Mouse (Mus musculus) kidney, embryonic 16.5 days (tissue): ENCODE data around the gene Pold3. TPM values are rescaled to one million over a fixed set of nuclear protein-coding genes. Genes with fewer than 3 reads are reported as not detected.
"Not testable (repeated sequence)": the region's sequence is repeated elsewhere in the genome, so short reads cannot be mapped to it uniquely, and the experiment has no call there.

ENCODE experiments used
- ATAC-seq: fragments of 200-750 bp; cut with Nextera tagmentation; 2 replicates; pipeline ENCODE4 v1.8.0; 2017; ENCODE audit warnings: moderate TSS enrichment; ENCODE audit not compliant: low FRiP score, low TSS enrichment
- H3K27ac ChIP-seq: fragments of 300-500 bp; sonication (generic); 2 replicates; pipeline ENCODE4 v1.5.1; 2014; ENCODE audit warnings: low read length
- H3K27me3 ChIP-seq: fragments of 300-500 bp; sonication (generic); 2 replicates; pipeline ENCODE4 v1.6.1; 2014; ENCODE audit warnings: low read length, control low read depth, mixed read lengths; ENCODE audit not compliant: insufficient read depth
- H3K36me3 ChIP-seq: fragments of 300-500 bp; sonication (generic); 2 replicates; pipeline ENCODE4 v1.6.1; 2014; ENCODE audit warnings: low read length, control low read depth, mixed read lengths; ENCODE audit not compliant: insufficient read depth
- H3K4me1 ChIP-seq: fragments of 300-500 bp; sonication (generic); 2 replicates; pipeline ENCODE4 v1.6.1; 2014; ENCODE audit warnings: low read length, control low read depth, mixed read lengths; ENCODE audit not compliant: insufficient read depth
- H3K4me2 ChIP-seq: fragments of 300-500 bp; sonication (generic); replicated peaks from 2 replicates; pipeline ENCODE4 v1.6.1; 2014; ENCODE audit warnings: low read depth, low read length
- H3K4me3 ChIP-seq: fragments of 300-500 bp; sonication (generic); 2 replicates; pipeline ENCODE4 v1.5.1; 2014; ENCODE audit warnings: mild to moderate bottlenecking, low read length
- H3K9ac ChIP-seq: fragments of 300-500 bp; sonication (generic); replicated peaks from 2 replicates; pipeline ENCODE4 v1.6.1; 2014; ENCODE audit warnings: low read length
- H3K9me3 ChIP-seq: fragments of 300-500 bp; sonication (generic); 2 replicates; pipeline ENCODE4 v1.6.1; 2016; ENCODE audit warnings: low read length, control low read depth
- WGBS: fragments of 180-500 bp; shearing (Covaris S2); extraction: QIAGEN DNeasy Blood & Tissue Kit; methylation state at CpG from one replicate; pipeline ENCODE4 v1.1.7; 2014; 5-methylcytosine and 5-hydroxymethylcytosine counted together
- polyA plus RNA-seq: library from polyadenylated mRNA; unstranded; fragments of >200 nt; fragmentation: Nextera tagmentation; extraction: Ambion mirVana; gene quantifications from 2 replicates; pipeline ENCODE4 v1.2.1, GENCODE M21; 2015

Gene Pold3
- polyA plus RNA-seq, 1 experiment from 2014 or later: 63.9 TPM

DNA sequence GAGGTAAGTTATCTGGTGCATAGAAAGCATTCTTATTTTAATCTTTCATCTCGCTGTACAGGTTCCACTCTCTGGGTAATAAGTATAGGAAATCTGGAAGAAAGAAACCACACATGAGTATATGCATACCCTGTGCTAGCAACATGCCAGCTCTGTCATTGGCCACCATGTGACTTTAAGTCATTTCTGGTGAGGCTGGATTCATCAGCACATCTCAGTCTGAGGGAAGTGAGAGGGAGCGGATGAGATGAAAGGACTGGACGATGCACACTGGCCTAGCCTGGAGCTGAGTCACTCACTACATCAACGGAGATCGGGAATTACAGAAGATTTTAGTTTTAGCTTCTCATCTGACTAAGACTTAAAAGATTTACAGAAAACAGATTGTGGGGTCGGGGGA lies 38.5 kb downstream of the Pold3 start:
- Histone ChIP-seq H3K9me3 (no peaks in the 10 kb centered on the region), H3K9ac (no peak overlapping the region), H3K4me2 (no peak overlapping the region), H3K27me3 (no peaks in the 10 kb centered on the region), H3K4me1 (no peaks in the 10 kb centered on the region), H3K36me3 (peaks cover 43% of the 10 kb centered on the region), H3K4me3 (no peak overlapping the region), H3K27ac (no peak overlapping the region)
- WGBS: 93% methylated on average over 6 of the region's 6 CpGs
- ATAC-seq: no peak

- H3K27ac ChIP-seq: no peak overlapping the region
- H3K36me3 ChIP-seq: peaks cover 22% of the 10 kb centered on the region
- no peak overlapping the region for H3K4me3 ChIP-seq
- no peak overlapping the region for H3K4me2 ChIP-seq
- no peaks in the 10 kb centered on the region for H3K9me3 ChIP-seq
- 68% methylated on average over 12 of the region's 12 CpGs for WGBS
- H3K4me1 ChIP-seq: no peaks in the 10 kb centered on the region
- ATAC-seq: no peak
- H3K9ac ChIP-seq: no peak overlapping the region
- no peaks in the 10 kb centered on the region for H3K27me3 ChIP-seq
Measured at GRCm38 (mm10) chr7:100080087-100080781, 41.1 kb downstream of the Pold3 start.

GRCm38 (mm10) chr7:100077071-100077470 lies 44.3 kb downstream of the Pold3 start:
- no peaks in the 10 kb centered on the region for H3K4me1 ChIP-seq
- no peak for ATAC-seq
- H3K27ac ChIP-seq: no peak overlapping the region
- H3K9me3 ChIP-seq: 0 out of 2 replicates have a peak, but pooled peaks cover 3% of the 10 kb centered on the region
- no peak overlapping the region for H3K9ac ChIP-seq
- no peaks in the 10 kb centered on the region for H3K27me3 ChIP-seq
- H3K4me2 ChIP-seq: no peak overlapping the region
- 62% methylated on average over 4 of the region's 4 CpGs for WGBS
- H3K4me3 ChIP-seq: no peak overlapping the region
- H3K36me3 ChIP-seq: peaks cover 4% of the 10 kb centered on the region; the same call in 1 of the 2 replicates

DNA sequence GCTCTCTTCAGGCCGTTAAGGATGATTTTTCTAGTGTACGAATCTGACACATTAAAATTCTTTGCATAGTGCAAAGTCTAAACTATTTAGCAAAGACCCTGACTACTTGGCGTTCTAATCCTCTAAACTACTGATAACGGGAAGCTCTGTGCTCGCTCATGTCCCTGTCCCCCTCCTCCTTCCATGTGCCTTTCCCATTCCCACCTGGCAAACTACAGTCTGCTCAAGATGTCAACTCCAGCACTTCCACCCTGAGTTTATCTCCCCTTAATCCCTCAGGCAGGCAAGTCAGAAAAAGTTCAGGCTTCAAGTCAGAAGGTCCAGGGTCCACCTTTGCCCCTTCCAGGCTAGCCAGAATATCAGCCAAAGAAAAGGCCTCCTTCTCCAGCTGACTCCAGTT lies 45.1 kb downstream of the Pold3 start:
- H3K9ac ChIP-seq: no peak overlapping the region
- H3K27ac ChIP-seq: no peak overlapping the region
- no peak overlapping the region for H3K4me2 ChIP-seq
- no peaks in the 10 kb centered on the region for H3K27me3 ChIP-seq
- 0 out of 2 replicates have a peak, but pooled peaks cover 3% of the 10 kb centered on the region for H3K9me3 ChIP-seq
- no peak for ATAC-seq
- no peak overlapping the region for H3K4me3 ChIP-seq
- 79% methylated on average over 5 of the region's 5 CpGs for WGBS
- peaks cover 4% of the 10 kb centered on the region; the same call in 1 of the 2 replicates for H3K36me3 ChIP-seq
- H3K4me1 ChIP-seq: no peaks in the 10 kb centered on the region

DNA sequence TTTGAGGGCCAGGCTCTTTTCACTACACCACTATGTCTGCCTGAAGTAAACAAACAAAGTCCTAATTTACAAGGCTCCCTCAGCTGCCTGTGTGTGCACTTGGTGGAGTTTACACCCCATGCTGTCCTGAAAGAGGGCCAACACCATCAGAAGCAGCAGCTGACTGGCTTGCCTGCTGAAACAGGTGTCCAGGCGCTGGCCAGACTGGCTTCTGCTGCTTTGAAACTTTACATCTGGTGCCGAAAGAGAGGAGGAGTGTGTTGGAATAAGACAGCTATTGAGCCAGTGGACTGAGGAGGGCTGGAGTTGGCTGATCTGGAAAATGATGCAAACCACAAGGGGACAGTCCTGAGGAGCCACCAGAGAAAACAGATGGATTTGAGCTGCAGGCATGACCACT lies 47.4 kb downstream of the Pold3 start:
- Histone ChIP-seq H3K4me2 (no peak overlapping the region), H3K4me1 (no peaks in the 10 kb centered on the region), H3K36me3 (peaks cover 4% of the 10 kb centered on the region; the same call in 1 of the 2 replicates), H3K4me3 (no peak overlapping the region), H3K9ac (no peak overlapping the region), H3K27ac (no peak overlapping the region), H3K9me3 (0 out of 2 replicates have a peak, but pooled peaks cover 3% of the 10 kb centered on the region), H3K27me3 (no peaks in the 10 kb centered on the region)
- no peak for ATAC-seq
- WGBS: 45% methylated on average over 2 of the region's 2 CpGs

- H3K27ac ChIP-seq, H3K4me2 ChIP-seq, H3K36me3 ChIP-seq, H3K27me3 ChIP-seq, H3K4me3 ChIP-seq, H3K9ac ChIP-seq, H3K9me3 ChIP-seq, H3K4me1 ChIP-seq, ATAC-seq: not testable (repeated sequence)
- WGBS: 93% methylated on average over 2 of the region's 2 CpGs
Measured at GRCm38 (mm10) chr7:100052991-100053390, 68.4 kb downstream of the Pold3 start.

DNA sequence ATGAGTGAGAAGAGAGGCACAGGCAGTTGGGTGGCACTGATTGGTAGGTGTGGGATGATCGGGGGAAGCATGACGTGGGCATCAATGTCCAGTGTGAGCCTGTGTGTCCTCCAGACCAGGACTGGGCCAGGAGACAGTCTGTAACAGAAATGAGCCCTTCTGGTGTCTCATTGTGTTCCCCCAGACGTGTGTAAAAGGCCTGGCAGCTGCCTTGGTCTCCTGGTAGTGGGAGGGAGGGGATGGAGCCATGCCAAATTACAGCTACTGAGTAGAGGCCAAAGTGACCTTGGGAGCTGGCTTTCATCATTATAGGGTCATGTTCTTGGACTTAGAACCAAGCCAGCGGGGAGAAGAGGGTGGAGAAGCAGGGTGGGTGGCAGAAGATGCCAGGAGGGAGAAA lies 69.5 kb downstream of the Pold3 start:
- H3K27me3 ChIP-seq: no peaks in the 10 kb centered on the region
- ATAC-seq: no peak
- no peak overlapping the region for H3K27ac ChIP-seq
- peaks cover 1% of the 10 kb centered on the region; the same call in 1 of the 2 replicates for H3K4me1 ChIP-seq
- H3K9me3 ChIP-seq: no peaks in the 10 kb centered on the region
- 64% methylated on average over 4 of the region's 4 CpGs for WGBS
- H3K36me3 ChIP-seq: no peaks in the 10 kb centered on the region
- H3K4me2 ChIP-seq: no peak overlapping the region
- H3K9ac ChIP-seq: no peak overlapping the region
- no peak overlapping the region for H3K4me3 ChIP-seq

DNA sequence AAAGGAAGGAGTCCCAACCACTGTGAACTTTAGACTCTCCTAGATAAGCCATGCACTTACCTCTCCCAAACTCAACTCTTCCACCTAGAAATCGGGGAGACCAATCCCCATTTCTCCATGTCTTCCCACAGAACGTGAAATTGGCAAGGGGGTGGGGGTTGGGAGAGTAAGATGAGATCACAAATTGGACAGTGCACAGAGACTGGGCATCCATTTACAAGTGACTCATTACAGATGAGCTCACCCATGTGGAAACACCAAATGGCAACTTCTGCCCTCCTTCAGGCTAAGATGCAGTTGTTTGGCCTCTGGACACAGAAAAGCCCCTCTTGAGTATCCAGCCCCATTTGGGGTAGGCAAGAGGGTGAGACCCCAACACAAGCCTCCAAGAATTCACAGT lies 74.9 kb downstream of the Pold3 start:
- 51% methylated on average over 2 of the region's 2 CpGs for WGBS
- no peak overlapping the region for H3K4me2 ChIP-seq
- no peak overlapping the region for H3K4me3 ChIP-seq
- H3K4me1 ChIP-seq: peaks cover 27% of the 10 kb centered on the region
- H3K27me3 ChIP-seq: no peaks in the 10 kb centered on the region
- H3K27ac ChIP-seq: no peak overlapping the region
- ATAC-seq: no peak
- no peaks in the 10 kb centered on the region for H3K9me3 ChIP-seq
- H3K36me3 ChIP-seq: no peaks in the 10 kb centered on the region
- no peak overlapping the region for H3K9ac ChIP-seq

- Histone ChIP-seq H3K9ac (no peak overlapping the region), H3K27ac (no peak overlapping the region), H3K4me2 (no peak overlapping the region), H3K4me1 (peaks cover 30% of the 10 kb centered on the region), H3K27me3 (no peaks in the 10 kb centered on the region), H3K9me3 (no peaks in the 10 kb centered on the region), H3K36me3 (no peaks in the 10 kb centered on the region), H3K4me3 (no peak overlapping the region)
- ATAC-seq: peak; percentile 58
- 16% methylated on average over 4 of the region's 4 CpGs for WGBS
Measured at GRCm38 (mm10) chr7:100043605-100044031, 77.7 kb downstream of the Pold3 start.

DNA sequence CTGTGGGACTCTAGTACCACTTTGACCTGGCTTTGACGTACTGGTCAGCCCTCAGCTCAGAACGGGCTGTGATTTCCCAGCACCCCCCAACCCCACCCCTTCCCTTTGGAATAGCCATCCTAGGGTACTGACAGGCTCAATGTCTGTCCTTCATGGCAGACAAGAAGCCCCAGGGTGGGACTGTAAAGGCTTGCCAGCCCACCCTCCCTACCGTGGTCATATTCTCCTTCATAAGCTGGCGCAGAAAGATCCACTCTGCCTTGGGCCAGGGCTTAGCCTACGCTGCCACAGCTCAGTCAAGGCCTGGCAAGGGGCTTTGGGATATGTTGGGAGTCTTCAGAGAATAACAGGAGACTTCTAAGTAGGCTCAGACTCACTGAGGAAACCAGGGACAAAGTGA lies 78.3 kb downstream of the Pold3 start:
- H3K4me2 ChIP-seq: no peak overlapping the region
- no peaks in the 10 kb centered on the region for H3K27me3 ChIP-seq
- H3K9ac ChIP-seq: no peak overlapping the region
- H3K36me3 ChIP-seq: no peaks in the 10 kb centered on the region
- WGBS: 87% methylated on average over 5 of the region's 5 CpGs
- H3K4me3 ChIP-seq: no peak overlapping the region
- no peaks in the 10 kb centered on the region for H3K9me3 ChIP-seq
- no peak overlapping the region for H3K27ac ChIP-seq
- 0 out of 2 replicates have a peak, but pooled peaks have one; percentile 5 for ATAC-seq
- H3K4me1 ChIP-seq: peaks cover 30% of the 10 kb centered on the region
